Mouse (Mus musculus) T-helper 17 cell (primary cell): Measurements from ENCODE around the gene Tom1l2.

ENCODE experiments used
- in situ Hi-C, 2 experiments: fragments of 300-600 bp; cut with MboI, MseI; formaldehyde crosslinking; loops; 1 replicate in 1 of 2; 2 replicates in 1 of 2; pipeline ENCODE4 v1.15.1; 2025; ENCODE audit warnings: high pct_unique_total_duplicates in 2 of 2

Gene Tom1l2

DNA sequence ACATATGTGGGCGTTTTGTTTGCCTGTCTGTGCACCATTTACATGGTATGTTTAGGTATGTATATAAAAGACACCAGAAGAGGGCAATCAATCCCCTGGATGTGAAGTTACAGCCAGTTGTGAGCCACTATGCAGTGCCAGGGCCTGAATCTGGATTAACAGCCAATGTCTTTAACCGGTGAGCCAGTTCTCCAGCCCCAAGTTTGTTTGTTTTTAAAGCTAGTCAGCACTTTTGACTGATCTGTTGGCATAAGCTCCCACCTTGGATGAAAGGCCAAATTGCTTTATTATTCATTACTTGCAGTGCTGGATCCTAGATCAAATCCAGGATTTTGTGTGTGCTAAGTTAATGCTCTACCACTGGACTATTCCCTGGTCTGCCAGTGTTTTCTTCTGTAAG, 1.3 kb downstream of the Tom1l2 start:
- in situ Hi-C loops: loop anchor here in 1 of 2 experiments (10.0 kb wide), 1 partner anchor 1127 kb away; the partner anchor contains the start of gene Arf1

GRCm38 (mm10) chr11:60346537-60346936, 6.2 kb downstream of the Tom1l2 start:
- in situ Hi-C loops: no loop called here

DNA sequence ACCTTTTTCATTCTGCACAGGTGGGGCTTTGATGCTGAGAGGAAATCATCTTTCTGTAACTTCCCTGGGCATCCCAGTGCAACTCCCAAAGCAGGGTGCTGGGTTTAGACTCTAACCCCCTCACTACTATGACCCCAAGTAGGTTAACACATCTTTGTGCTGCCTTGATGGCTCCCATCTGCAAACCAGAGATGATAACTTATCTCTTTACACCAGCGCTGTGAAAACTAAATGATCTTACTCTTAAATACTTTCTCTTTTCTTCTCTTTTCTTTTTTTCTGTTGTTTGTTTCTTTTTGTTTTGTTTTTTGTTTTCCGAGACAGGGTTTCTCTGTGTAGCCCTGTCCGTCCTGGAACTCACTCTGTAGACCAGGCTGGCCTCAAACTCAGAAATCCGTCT, 6.8 kb downstream of the Tom1l2 start:
- in situ Hi-C loops: no loop called here

- in situ Hi-C loops: no loop called here
These were observed 13.3 kb downstream of the Tom1l2 start for GRCm38 (mm10) chr11:60339361-60339760.

GRCm38 (mm10) chr11:60338291-60338690, 14.4 kb downstream of the Tom1l2 start:
- in situ Hi-C loops: no loop called here

- in situ Hi-C loops: no loop called here
These were observed 16.9 kb downstream of the Tom1l2 start for GRCm38 (mm10) chr11:60335771-60336170.

GRCm38 (mm10) chr11:60334124-60334523, 18.6 kb downstream of the Tom1l2 start:
- in situ Hi-C loops: loop anchor here in 1 of 2 experiments (5.0 kb wide), 1 partner anchor 97 kb away; no protein-coding TSS in a partner anchor

- in situ Hi-C loops: loop anchor here in 1 of 2 experiments (5.0 kb wide), 1 partner anchor 96 kb away; no protein-coding TSS in a partner anchor
These were observed 19.2 kb downstream of the Tom1l2 start for GRCm38 (mm10) chr11:60333461-60333860.

DNA sequence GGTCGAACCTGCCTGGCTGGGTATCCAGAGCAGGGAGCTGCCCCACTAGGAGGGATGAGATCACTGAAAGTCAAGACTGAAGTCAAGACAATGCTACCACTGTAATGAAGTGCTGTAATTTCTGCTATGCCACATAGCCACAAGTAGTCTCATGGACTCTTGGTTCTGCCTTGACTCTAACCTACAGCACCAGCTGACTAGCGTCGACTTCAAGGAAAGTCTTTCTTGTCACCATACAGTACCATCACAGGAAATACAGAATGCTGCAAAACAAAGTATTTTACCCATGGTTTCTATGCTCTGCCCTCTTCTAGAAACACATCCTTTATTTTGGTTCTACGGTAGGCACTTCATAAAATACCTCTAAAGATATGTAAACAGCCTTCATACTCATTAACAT, 22.2 kb downstream of the Tom1l2 start:
- in situ Hi-C loops: loop anchor here in 1 of 2 experiments (5.0 kb wide), 1 partner anchor 93 kb away; no protein-coding TSS in a partner anchor

DNA sequence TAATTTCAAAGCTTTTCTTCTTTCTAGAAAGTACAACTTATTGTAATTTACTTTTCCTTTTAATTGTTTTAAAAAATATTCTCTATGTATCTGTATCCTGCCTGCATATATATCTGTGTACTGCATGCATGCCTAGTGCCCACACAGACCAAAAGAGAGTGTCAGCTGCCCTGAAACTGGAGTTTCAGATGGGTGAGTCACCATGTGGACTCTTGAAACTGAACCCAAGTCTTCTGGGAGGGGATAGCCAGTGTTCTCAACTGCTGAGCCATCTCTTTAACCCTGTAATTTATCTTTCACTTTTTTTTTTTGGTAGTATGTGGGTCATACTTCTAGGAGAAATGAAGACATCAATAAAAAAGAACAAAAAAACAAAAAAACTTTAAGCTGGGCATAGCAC, 29.0 kb downstream of the Tom1l2 start:
- in situ Hi-C loops: no loop called here

DNA sequence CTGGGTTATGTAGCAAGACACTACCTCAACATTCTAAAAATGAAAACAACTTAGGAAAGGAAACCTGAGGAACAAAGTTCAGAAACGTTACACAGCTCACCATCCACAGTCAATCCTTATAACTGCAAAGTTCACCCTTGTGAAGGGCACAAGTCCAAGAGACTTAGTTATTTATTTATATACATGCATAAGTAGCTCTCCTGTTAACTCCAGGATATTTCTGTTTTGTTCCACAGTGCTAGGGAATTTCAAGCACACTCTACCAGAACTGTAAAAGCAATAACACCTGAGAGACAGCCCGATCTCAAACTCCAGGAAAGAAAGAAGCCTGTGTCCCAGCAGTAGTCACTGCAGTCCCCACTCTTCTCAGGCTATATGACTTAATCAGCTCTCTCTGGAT, 31.3 kb downstream of the Tom1l2 start:
- in situ Hi-C loops: no loop called here

DNA sequence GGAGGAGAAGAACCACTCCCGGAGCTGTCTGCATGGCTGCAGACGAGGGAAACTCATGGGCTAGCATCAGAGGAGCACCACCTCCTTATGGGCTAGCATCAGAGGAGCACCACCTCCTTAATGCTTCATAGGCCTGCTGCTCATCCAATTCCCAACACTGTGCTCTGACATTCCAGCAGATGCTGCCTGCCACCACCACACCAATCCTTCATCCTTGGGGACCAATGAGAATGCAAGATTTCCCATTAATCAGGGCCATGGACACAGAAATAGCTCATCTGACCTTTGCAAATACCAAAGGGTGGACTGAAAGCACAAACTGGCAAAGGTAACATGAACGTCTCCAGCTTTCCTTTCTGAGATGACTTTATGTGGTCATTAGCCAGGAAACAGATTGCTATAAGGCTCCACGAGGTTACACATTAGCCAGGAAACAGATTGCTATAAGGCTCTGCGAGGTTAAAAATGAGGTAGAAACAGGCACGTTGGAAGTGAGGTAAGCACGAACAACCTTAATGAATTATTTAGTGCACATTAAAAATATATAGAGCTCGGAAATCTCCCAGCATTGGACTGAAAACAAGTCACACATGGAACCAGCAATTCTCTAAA, 32.2 kb downstream of the Tom1l2 start:
- in situ Hi-C loops: no loop called here

- in situ Hi-C loops: no loop called here
These were observed 33.2 kb downstream of the Tom1l2 start for GRCm38 (mm10) chr11:60319257-60320066.

GRCm38 (mm10) chr11:60318716-60319115, 34.0 kb downstream of the Tom1l2 start:
- in situ Hi-C loops: no loop called here

- in situ Hi-C loops: no loop called here
These were observed 35.2 kb downstream of the Tom1l2 start for GRCm38 (mm10) chr11:60317376-60318102.

DNA sequence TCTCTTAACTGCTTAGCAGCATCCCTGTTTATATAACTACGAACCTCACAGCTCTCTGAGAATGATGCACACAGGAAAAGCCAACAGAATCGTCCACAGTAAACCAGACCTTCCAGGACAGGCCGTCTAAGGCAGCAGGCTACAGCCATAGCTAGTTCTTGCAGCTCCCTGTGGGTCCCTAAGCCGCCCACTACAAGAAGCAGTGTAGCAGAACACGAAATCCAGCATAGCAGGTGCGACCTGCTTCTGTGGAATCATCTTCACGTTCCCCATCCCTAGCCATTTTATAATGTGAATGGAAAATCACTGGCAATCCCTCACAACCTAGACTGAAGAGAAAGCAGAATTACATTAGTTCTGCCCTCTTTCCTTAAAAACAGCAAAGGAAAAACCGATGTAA, 35.8 kb downstream of the Tom1l2 start:
- in situ Hi-C loops: no loop called here

- in situ Hi-C loops: no loop called here
These were observed 36.5 kb downstream of the Tom1l2 start for GRCm38 (mm10) chr11:60316250-60316649.

- in situ Hi-C loops: no loop called here
These were observed 41.5 kb downstream of the Tom1l2 start for GRCm38 (mm10) chr11:60311025-60311854.

DNA sequence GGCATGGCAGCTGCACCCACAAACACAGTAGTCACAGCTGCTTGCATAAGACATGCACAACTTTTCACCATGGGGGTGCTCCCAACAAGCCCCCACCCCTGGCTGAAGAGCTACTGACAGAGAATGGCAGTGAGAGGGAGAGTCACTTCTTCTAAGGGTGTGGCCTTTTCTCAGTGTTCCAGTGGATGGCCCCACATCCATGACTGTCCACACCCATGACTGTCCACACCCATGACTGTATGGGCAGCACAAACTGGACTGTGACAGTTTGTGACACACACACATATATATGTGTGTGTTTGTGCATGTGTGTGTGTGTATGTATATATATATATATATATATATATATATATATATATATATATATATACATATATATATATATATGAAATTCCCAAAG, 42.8 kb downstream of the Tom1l2 start:
- in situ Hi-C loops: no loop called here

DNA sequence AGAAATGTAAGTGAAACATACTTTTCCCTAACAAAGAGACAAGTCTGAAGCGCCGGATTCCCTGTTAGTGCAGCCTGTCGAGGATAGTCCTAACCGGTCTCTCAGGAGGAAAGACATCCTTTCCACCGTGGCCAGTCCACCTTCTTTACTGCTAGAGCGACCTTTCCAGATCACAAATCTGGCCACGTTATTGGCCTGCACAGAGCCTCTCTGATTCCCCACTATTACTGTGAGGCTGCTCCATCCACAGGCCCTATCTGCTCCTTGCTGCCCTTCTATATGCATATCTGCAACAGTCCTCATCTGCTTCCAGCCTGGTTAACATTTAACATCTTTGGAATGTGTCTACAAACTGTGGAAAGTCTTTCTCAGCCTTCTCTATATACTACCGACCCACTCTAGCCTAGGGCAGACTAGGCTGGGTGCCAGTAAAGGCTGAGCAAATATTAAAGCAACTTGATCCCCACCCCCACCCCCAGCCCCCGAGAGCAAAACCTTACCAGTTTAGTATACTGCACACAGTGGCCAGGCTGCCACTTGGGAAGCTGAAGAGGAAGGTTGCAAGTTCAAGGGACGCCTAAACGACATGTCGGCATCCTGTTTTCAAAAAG, 44.1 kb downstream of the Tom1l2 start:
- in situ Hi-C loops: no loop called here

GRCm38 (mm10) chr11:60308061-60308460, 44.6 kb downstream of the Tom1l2 start:
- in situ Hi-C loops: no loop called here
